Mouse (Mus musculus): Measurements from ENCODE around the gene Nfil3. TPM values are rescaled to one million over a fixed set of nuclear protein-coding genes. Genes with fewer than 3 reads are reported as not detected.

The Nfil3 gene
- total RNA-seq, 2 experiments from 2014 or later, result 0.85 TPM; not detected in 1

GRCm38 (mm10) chr13:52947545-52947944, 33.3 kb downstream of the Nfil3 start:
- ATAC-seq (replicated peaks; ENCODE audit: low FRiP score, low TSS enrichment, poor library complexity, severe bottlenecking), result no peak

- no peak for ATAC-seq (replicated peaks; ENCODE audit: low FRiP score, low TSS enrichment, poor library complexity, severe bottlenecking)
Measured at GRCm38 (mm10) chr13:52945769-52946168, 35.1 kb downstream of the Nfil3 start.

- ATAC-seq (replicated peaks; ENCODE audit: low FRiP score, low TSS enrichment, poor library complexity, severe bottlenecking), result no peak
Measured at GRCm38 (mm10) chr13:52944116-52944515, 36.8 kb downstream of the Nfil3 start.

GRCm38 (mm10) chr13:52942876-52943388, 37.9 kb downstream of the Nfil3 start:
- no peak for ATAC-seq (replicated peaks; ENCODE audit: low FRiP score, low TSS enrichment, poor library complexity, severe bottlenecking)

- no peak for ATAC-seq (replicated peaks; ENCODE audit: low FRiP score, low TSS enrichment, poor library complexity, severe bottlenecking)
Measured at GRCm38 (mm10) chr13:52940956-52941355, 39.9 kb downstream of the Nfil3 start.

- ATAC-seq (replicated peaks; ENCODE audit: low FRiP score, low TSS enrichment, poor library complexity, severe bottlenecking), result no peak
Measured at GRCm38 (mm10) chr13:52930582-52930981, 50.3 kb downstream of the Nfil3 start.

GRCm38 (mm10) chr13:52929209-52930171, 51.4 kb downstream of the Nfil3 start, which contains the start of gene Auh:
Gene Auh, minus strand, starts transcription at chr13:52929681.
- ATAC-seq (replicated peaks; ENCODE audit: low FRiP score, low TSS enrichment, poor library complexity, severe bottlenecking), result peak; percentile 96

- peak; percentile 42 for ATAC-seq (replicated peaks; ENCODE audit: low FRiP score, low TSS enrichment, poor library complexity, severe bottlenecking)
Measured at GRCm38 (mm10) chr13:52928392-52928791, 52.5 kb downstream of the Nfil3 start.

- ATAC-seq (replicated peaks; ENCODE audit: low FRiP score, low TSS enrichment, poor library complexity, severe bottlenecking), result no peak
Measured at GRCm38 (mm10) chr13:52924457-52924856, 56.4 kb downstream of the Nfil3 start.

- no peak for ATAC-seq (replicated peaks; ENCODE audit: low FRiP score, low TSS enrichment, poor library complexity, severe bottlenecking)
Measured at GRCm38 (mm10) chr13:52921966-52922365, 58.9 kb downstream of the Nfil3 start.

- no peak for ATAC-seq (replicated peaks; ENCODE audit: low FRiP score, low TSS enrichment, poor library complexity, severe bottlenecking)
Measured at GRCm38 (mm10) chr13:52921065-52921825, 59.6 kb downstream of the Nfil3 start.

- ATAC-seq (replicated peaks; ENCODE audit: low FRiP score, low TSS enrichment, poor library complexity, severe bottlenecking), result no peak
Measured at GRCm38 (mm10) chr13:52919790-52920352, 61.0 kb downstream of the Nfil3 start.

GRCm38 (mm10) chr13:52918333-52918732, 62.5 kb downstream of the Nfil3 start:
- no peak for ATAC-seq (replicated peaks; ENCODE audit: low FRiP score, low TSS enrichment, poor library complexity, severe bottlenecking)

Other genes with a start within 250 kb of the Nfil3 start
- 28.8 and 40.9 TPM in 2 replicates for gene Auh, start 51.4 kb downstream of the Nfil3 start, total RNA-seq (2014; fragmentation: Nextera tagmentation)
- gene Auh, start 51.4 kb downstream of the Nfil3 start, total RNA-seq (2017), result 22.5 and 24.9 TPM in 2 replicates

All from megakaryocyte-erythroid progenitor cell, adult 5-6 weeks (primary cell).